Mouse (Mus musculus) cerebellum, postnatal 14 days (tissue): ENCODE data around the gene Abca4.
A peak's percentile ranks its signal among the peaks of the same experiment; 100 is the strongest.

Source experiments
- DNase-seq, 2 experiments: peaks; one replicate each; pipeline ENCODE4 v3.0.0; 2021; ENCODE audit warnings: mixed read lengths in 2 of 2

The Abca4 gene

DNA sequence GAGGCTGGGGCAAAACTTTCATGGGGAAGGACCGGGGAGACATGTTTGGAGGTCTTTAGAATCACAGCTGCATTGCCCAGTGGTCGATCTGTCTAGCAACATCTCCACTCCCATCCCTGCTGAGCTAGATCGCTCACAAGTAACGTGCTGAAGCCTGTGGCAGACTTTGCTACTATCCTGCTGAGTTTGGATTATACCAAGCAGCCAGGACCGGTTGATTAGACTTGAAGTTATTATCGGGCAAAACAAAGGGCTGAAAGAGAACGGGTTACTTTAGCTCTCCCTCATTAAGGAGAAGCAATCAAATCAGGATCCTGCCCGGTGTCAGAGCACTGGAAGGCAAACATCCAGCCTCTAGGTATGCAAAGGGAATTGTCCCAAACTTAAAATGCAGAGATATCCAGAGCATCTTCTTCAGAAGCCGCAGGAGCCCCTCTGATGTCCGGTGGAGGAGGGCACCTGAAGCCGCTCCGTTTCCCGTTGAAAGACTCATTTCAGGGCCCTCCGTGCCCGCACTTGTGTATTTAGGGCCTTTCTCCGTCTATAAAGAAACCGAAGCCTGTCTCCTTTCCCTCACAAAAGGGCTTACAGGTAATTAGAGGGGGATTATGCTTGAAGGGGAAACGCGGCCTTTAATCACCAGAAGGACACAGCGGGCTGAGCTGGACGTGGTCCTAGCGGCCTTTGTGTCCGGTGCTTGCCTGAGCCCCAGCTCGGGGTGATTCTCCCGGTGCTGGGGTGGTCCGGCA, at the start of gene Abca4:
Gene Abca4, plus strand, starts transcription at position 645 of the 749 bp plus-strand sequence.
- DNase-seq = peak; percentile 23 to 34

DNA sequence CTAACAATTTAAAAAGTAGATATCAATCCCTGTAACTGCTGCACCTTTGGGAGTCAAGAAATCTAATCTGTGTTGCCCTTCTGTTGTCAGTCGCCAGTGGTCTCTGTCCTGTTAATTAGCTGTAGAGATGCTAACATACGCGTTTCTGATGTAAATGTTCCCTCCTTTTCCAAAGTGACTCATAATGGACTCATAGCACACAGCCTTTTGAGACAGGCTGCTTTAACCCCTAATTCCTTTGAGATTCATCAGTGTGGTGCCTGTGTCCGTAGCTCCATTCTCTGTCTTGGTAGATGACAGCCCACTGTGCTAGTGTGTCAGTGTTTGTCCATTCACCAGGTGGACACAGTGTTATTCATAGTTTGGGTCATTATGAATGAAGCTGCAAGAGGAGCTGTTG, 49.1 kb upstream of the Abca4 start:
- DNase-seq = no peak

DNA sequence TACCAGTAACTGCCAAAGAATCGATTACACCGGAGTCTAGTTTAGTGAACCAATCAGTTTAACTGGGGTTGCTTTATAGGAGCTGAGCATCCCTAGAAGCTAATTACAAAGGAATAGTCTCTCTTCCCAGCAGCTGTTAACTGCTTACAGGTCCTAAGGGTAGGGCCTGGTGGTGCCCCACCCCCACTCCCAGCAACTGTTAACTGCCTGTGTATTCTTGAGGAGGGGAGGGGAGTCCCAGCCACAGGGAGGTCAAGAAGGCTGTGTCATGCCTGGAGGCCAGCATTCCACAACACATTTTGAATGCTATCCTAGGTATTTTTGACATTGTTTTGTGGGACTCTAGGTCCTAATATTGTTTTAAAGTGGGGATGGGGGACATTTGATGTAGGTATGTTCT, 44.3 kb upstream of the Abca4 start:
- no peak for DNase-seq

DNA sequence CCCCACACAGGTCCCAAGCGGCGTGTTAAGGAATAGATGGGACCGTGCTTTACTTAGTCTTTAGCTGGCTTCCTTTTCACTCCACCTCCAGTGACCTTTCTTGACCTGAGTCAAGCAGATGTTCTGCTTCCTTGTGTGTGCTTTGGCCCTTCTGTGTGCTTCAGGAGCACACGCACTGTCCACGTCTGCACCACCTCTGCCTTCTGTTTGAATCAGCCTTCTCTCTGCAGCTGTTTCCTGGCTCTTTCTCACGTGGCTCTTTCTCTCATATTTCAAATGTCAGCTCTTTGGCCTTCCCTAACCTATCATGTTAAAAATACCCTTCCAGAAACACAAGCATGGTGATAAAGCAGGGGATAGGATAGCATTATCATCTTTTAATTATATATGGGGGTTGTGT, 42.7 kb upstream of the Abca4 start:
- no peak for DNase-seq

DNA sequence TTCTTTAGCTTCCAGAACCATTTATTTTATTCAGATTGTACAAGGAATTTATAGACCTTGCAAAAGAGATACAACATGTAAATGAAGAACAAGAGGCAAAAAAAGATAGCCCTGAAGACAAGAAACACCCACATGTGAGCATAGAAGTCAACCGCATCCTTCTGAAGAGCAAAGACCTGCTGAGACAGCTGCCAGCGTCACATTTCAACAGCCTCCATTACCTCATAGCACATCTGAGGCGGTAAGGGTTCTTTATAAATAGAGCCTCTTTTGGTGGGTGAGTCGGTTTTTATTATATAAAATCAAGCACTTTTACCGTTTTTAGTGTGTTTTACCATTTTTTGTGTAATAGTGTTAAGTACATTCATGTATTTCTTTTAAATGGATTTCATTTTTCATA, 34.4 kb upstream of the Abca4 start:
- no peak for DNase-seq

DNA sequence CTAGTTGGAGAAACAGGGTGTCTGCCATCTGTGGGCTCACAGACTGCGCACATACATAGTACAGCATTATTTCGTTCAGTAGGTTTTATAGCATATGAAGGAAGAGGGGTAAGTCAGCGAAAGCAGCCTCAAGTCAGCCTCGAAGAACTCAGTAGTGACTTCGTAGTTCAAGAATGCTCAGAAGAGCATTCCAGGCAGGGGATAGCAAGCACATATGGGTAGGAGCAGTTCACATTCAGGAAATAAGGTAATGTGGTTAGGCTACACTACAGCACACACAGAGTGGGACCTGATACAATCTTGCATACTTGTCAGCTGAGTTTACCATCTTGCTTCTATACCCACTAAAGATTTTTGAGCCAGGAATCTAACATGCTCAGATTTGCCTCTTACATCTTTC, 34.0 kb upstream of the Abca4 start:
- DNase-seq = no peak

DNA sequence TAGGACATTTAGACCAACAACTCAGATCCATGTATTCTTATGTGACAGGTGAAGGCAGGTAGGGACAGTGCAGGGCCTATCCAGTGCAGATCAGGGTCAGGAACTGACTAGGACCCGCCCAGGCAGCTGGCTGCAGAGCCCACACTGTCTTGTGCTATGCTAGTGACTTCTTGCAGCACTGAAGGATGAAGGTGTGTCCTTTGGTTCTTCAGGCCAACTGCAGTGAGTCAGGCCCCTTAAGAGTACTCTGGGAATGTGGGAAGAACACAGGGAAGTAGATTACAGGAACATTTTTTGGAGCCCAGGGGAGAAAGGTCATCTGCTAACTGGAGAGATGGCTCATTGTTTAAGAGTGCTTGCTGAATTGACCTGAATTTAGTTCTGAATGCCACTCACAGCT, 31.8 kb upstream of the Abca4 start:
- no peak for DNase-seq

DNA sequence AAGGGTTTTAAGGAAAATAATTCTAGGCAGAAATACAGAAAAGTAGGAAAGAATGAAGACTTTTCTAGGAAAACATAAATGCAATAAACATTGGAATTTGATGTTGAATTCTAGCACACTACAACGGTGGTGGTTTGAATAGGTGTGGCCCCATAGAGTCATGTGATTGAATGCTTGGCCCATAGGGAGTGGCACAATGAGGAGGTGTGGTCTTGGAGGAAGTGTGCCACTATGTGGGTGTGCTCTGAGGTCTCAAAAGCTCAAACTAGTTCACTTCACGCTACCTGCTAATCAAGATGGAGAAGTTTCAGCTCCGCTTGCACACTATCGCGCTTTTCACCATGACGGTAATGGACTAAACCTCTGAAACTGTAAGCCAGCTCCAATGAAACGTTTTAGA, 25.8 kb upstream of the Abca4 start:
- DNase-seq = no peak

DNA sequence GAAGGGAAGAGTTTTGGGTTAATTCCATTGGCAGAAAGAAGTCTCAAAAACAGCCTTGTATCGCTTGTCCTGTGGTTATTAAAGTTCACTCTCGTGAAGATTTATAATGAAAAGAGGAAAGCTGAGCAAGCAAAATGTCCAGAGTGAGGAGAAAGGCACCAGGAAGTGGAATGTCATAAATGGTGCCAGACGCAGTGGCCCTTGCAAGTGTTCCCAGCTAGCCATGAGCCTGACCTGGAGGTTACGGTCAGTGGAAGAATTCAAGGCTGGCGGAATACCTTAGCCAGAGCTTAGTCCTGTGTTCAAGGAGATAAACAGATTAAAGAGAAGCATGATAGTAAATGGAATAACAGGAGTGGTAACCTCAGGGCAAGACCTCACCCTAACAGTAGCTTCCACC, 25.1 kb upstream of the Abca4 start:
- DNase-seq = no peak

DNA sequence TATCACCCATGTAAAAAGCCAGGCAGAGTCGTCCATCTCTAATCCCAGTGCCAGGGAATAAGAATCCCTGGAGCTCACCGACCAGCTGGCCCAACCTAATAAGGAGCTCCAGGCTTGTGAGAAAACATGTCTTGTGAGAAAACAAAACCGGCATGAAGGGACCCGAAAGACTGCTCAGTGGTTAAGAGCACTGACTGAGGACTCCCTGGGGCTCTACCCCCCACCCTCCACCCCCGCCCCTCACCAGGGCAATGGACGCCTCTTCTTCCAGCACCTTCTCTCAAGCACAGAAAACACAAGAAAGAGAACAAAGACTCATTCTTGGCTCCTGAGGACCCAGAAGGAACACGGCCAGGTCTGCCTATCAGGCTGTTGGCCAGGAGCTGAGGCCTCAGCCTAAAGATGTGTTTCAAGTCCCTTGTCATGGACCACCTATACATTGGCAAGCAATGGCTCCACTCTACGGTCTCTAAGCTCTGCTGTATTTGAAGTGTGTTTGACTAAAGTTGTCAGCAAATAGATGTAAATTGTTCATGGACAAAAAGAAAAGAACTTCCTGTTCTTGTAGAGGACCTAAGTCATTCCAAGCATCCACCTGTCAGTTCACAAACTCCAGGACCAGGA, 23.1 kb upstream of the Abca4 start:
- no peak for DNase-seq

DNA sequence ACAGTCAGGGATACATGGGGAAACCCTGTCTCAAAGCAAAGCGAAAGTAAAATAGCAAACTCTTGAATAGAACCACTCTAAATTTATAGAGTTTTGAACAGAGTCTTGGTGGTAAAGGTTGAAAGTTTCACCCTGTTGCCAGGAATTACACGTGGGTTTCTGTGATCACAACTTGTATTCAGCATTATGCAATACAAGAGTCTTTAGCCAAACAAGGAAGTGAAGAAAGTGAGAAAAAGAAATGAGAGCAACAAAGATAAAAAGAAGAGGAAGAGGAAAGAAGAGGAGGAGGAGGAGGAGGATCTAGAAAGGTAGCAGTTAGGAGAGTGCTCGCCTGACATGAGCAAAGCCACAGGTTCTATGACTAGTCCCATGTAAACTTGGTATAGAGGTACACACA, 21.9 kb upstream of the Abca4 start:
- DNase-seq = no peak

DNA sequence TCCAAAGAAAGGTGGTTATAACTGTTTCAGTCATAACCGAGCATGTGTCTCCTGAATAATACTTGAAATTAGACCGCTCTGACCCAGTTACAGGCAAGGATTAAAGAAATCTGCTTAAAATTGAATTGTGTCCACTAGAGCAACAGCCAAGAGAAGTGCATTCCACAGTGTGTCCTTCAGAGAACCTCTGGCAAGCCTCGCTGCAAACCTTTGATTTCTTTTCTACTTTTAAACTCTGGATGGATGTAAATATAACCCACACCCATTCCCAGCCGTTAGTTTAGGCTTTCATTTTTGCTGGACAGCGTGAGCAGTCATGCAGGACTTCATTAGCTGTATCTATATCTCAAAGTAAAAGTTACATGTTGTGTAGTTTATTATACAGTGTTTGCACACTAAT, 17.6 kb upstream of the Abca4 start:
- no peak for DNase-seq

DNA sequence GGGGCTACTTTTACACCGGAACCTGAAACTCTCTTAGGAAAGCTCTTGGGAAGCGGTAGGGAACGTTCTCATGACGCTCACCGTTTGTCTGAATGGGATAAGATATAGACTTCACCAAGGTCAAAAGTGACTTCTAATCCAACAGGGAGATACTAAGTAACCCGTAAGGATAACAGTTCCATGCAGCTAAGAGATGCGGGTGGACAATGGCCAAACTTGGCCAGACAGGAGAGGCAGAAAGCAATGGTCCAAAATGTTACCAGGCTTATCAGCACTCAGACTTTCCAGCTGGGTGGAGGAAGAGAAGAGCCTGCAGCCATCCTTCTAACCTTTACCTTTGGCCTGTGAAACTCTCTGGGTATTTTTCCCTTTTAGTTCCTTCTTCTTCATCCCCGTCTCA, 16.5 kb upstream of the Abca4 start:
- no peak for DNase-seq

DNA sequence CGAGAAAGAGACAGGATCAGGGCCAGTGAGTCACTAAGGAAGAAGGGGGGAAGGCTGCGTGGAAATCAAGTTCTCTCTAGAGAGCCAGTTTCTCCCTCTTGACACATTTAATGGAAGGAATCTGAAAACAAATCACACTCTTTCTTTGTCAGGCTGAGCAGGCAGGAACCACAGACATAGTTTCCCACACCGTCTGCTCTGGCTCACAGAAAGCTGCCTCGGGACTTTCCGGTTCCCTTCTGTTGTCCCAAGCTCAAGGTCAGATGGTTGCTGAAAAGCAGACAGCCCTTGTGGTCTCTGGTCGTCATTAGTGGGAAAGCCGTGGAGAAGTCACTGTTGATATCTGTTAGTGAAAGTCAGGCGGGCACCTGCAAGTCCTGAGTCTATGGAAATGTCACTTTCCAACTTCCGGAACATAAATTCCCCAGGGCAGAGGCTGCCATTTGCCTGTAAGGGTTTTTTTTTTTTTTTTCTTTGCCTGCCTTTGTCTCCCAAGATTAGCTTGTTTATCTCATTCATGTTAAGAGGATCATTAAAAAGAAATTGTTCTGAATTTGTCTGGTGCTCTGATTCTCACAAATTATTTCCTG, 10.9 kb upstream of the Abca4 start:
- DNase-seq = no peak

DNA sequence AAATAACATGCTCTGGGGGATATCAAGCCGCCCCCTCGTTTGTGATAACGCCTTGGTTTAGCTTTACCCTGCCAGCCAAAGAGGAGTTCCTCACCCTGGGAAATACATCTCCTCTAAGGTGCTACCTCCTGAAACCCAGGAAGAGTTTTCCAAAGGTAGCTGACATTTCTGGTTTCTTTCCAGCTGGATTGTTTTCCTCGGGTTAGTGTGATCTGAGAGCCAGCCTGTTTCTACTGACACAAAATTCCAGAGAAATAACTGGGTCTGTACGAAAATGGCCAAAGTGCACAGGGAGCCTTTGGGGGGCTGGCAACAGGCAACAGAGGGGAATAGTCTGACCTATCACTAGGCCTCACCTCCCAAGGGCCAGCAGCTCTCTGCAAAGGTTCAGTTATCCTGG, 10.0 kb upstream of the Abca4 start:
- DNase-seq = no peak

DNA sequence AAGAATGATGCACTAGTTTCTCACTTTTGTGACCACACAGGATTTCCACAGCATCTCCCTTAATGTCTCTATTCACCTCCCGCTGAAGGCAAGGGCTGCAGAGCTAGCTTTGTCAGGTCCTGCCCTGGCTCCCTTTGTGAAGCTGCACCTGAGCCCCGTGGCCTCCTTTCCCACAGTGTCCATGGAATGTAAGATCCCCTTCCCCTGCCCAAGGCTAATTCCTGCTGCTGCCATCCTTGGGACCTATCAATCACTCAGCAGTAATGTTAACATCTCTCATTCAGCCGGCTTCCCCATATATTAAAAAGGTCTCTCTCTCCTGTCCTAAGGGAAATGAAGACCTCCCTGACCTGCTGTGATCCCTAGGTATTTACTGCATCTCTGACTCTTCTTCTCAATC, 9.2 kb upstream of the Abca4 start:
- DNase-seq = no peak

DNA sequence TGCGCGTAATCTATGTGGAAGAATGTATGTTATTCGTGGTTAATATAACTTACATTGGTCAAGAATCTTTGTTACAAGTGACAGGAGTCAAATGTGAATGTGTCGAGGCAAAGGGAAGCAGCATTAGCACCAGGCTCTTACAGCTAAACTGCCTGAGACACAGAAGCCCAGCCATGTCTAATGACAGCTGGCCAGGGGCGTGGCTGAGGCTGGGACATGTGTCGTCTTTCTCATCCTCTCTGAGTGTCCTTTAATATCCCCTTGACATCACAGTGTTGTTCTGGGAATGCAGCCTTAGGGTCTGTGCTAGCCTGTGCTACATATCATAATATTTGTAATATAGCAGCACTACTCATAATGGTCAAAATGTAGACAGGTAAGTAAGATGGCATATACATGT, 3.7 kb upstream of the Abca4 start:
- DNase-seq = no peak

DNA sequence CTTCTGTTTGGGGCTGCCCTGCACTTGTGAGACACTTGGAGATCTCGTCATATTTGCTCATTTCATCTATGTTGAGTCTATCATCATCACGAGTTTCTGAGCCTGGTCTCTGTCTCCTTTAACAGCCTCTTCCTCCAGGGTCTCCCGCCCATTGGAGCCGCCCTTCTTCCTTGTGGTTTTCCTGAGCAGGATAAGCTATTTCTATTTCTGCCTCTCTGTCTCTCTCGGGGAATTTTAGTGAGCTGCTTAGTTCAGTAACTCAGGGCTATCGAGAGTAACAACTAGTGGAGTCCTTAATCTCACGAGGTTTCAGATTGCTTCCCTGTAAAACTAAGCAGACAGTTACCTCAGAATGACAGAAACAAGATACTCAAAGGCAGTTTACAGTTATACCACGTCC, 1.1 kb upstream of the Abca4 start:
- DNase-seq = no peak

DNA sequence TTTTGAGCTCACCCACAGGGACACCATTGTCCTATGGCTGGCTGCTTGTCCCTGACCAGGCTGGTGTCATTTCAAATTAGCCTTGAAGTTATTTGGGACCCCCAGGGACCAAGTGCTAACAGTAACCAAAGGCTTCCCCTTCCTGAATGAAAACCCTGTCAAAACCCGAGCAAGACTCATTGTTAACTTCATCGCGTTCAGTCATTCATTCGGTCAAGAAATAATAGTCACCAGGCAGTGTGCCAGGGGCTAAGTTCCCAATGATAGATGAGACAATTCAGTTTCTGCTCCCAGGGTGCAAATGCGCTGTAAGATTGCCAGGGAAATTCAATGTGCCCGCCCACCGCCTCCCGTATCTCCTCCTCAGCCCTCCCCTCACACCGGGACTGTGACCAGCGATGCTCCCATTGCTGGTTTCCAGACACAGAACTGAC, 2.0 kb downstream of the Abca4 start:
- peak; percentile 26 to 32 for DNase-seq

DNA sequence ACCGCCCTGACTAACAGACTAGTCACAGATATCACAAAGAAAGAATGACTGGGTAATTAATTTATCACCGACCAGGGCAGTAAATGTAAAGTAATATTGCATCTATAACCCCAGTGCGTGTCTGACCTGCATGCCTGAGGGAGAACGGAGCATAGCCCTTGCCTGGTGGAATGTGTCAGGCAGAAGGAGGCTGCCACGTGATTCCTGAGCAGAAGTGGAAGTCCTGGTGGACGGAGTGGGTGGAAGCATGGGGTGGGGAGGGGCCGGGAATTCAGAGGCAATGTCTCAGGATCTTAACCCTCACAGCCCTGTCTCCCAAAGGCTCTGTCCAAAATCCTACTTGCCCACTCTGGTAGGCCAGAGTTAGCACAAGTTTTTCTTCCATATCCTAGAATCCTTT, 3.2 kb downstream of the Abca4 start:
- no peak for DNase-seq

DNA sequence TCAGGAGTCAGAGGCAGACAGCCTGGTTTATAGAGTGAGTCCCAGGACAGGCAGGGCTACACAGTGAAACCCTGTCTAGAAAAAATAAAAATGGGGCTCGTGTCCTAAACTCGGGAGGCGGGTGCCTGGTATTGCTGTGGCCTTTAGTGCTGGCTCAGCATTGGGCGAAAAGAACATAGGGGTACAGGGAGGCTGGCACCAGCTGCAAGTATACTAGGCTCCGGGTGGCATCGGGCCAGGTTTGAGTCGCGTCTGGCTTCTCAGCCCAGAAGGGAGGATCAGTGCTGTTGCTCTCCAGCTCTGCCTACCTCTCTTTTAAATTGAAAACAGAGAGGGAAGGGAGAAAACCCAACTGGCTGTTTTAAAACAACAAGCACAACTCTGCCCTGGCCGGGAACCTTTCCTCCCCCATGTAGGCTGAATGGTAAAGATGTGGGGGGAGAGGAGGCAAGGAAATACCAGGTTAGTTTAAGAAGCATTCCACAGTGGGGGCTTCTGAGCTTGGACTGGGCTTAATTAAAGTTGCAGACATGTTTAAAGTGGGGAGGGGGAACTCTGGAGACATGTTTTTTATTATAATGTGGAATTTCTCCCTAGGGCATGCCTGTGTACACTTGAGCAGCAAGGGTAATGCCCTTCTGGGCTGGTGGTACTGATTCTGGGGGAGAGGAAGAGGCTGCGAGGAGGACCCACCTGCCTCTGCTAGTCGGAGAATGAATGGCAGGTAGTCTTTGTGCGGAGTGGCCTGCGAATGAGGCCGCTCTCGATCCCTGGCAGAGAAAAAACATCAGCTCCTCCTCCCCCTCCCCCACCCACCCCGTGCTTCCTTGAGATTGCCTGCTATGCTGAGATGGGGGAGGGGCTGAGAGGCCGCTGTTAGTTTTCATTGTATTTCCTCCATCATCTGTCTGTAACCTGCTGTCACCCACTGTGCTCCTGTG, 3.9 kb downstream of the Abca4 start:
- DNase-seq = peak; percentile 79 to 87

DNA sequence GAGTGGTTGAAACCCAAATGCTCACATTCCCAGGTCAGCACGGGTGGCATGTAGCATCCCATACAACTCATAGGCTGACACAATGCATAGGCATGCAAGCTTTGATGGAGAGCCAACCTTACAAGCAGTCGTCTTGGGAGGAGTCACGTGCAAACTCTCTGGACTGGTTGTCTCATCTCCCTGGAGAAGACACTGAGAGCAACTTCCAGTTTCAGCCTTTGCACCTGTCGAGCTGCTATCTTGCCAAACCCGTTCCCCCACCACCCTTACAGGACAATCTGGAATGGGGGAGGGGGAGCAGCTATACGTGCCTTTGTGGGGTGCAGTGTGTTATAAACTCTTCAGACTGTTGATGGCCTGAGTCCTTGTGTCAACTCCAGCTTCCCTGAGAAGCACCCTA, 4.9 kb downstream of the Abca4 start:
- DNase-seq = peak in 1 of 2 experiments; percentile 13
